Mouse (Mus musculus) cerebellum, adult 11 months (tissue): Measurements from ENCODE around the gene Tpra1.

Source experiments
- DNase-seq: peaks from one replicate; pipeline ENCODE4 v3.0.0; 2022

Tpra1 gene

DNA sequence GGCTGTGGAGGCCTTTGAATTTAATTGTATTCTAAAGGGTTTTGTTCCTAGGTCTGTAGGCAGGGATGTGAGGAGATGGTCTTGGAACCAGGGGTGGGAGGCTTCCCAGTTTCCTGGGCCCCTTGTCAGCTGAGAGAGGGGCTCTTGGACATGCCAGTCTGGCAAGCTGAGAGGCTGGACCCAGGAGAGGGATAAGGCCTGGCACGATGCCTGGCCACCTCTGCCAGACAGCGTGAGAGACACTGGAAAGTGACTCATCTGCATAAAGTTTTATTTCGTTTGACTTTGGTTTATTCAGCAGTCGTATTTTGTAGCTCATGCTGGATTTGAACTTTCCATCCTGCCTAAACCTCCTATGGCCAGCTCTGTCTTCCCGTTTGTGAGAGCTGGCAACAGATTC, 26.5 kb downstream of the Tpra1 start:
- no peak for DNase-seq

DNA sequence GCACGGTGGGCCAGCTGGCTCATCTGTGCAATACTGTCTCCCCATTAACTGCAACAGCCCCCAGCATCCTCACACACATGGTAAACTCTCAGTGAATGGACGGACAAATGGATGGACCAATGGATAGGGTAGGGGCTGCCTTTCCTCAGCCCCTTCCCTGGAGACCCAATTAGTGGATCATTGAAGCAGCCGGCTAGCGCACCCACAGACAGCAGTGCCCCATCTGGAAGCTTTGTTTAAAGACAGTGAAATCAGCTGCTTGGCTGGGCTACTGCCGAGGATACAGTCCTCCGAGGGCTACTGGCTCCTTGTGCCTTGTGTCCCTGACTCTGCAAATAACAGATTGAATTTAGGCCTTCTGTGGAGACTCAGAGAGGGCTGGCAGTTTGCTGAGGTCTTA, 27.4 kb downstream of the Tpra1 start:
- no peak for DNase-seq

DNA sequence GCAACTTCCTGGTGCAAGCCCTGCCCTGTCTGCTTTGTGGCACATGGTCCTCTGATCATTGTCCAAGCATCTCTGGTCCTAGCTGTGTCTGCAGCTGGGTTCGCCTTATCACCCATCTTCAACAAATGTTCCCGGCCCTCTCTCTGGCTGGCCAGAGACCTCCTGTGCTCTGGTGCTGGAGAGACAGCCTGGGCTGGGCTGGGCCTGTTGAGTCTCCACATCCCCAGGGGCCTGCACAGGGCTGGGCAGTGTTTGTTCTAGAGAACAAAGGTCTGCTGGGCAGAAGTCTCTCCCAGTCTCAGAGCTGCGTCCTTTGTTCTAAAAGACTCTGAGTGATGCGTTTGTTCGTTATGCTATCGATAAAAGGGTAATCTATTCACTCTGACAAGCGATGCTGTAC, 28.0 kb downstream of the Tpra1 start:
- no peak for DNase-seq

DNA sequence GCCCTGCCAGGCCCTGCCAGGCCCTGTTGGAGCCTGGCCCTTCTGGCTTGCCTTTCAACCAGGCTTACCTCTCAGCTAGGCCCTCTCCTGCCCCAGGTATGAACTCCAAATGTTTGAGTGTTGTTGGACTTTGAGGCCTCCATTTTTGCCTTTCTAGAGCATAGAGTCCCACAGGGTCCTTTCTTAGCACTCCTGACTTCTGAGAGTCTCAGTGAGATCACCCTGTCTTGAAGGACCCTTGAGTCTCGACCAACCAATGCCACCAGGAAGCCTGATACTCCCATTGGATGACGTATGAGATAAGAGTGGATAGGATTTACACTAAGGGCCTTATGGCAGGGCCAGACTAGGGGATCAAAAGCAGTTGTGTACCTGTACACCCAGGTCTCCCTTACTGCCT, 29.4 kb downstream of the Tpra1 start:
- no peak for DNase-seq

DNA sequence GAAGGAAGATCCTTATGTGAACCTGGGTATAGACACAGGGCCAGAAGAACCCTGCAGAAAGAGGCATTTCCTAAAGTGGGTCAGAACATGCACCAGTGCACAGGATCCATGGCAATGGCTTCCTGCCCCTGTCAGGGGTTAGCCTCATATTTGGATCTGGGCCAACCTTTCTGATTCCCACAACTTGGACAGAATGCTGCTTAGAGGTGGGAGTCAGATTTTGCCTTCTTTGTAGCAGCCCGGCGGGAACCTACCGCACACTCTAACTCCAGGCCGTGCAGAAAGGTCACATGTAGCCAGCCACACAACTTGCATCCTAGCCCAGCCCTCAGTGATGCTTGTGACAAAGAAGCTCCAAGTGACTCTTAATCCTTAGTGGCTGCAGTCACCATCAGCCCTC, 32.1 kb downstream of the Tpra1 start:
- DNase-seq, result no peak

DNA sequence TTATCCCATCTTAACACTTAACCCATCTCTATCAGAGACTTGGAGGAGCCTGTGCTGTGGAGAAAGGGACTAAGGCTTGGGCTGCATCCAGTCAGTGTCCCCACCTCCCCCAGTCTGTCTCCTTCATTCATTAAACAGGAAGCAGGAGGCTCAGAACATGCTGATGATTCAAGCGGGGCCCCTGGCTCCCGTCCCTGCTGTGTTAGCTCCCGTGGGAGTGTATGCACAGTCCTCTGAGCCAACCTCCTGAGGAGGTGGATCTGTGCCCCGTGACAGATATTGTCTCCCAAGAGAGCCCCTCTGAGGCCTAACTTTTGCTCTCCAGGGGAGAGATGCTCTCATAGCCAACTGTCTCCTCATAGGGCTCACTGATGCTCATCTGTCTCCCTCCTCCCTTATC, 32.8 kb downstream of the Tpra1 start:
- no peak for DNase-seq

DNA sequence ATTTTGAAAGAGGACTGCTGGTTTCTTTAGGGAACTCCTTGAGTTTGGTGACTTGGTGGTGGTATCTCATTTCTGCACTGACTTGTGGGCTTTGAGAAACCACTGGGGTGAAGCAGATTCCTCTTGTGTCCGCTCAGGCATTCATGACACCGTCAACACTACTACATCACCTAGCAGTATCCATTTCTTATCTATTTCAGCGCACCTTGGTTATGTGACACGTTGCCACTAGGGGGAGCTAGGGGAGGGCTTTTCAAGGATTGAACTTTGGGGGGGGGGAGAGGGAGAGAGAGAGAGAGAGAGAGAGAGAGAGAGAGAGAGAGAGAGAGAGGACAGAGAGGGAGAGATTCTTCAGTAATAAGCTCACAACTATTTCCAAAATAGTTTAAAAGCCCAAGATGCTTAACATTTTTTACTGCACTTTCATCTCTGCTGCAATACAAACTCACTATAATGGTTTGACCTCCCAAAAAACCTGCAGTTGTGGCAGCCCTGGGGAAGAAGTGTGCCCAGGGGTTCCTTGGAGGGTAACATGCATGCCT, 33.8 kb downstream of the Tpra1 start:
- DNase-seq, result peak; percentile 51

DNA sequence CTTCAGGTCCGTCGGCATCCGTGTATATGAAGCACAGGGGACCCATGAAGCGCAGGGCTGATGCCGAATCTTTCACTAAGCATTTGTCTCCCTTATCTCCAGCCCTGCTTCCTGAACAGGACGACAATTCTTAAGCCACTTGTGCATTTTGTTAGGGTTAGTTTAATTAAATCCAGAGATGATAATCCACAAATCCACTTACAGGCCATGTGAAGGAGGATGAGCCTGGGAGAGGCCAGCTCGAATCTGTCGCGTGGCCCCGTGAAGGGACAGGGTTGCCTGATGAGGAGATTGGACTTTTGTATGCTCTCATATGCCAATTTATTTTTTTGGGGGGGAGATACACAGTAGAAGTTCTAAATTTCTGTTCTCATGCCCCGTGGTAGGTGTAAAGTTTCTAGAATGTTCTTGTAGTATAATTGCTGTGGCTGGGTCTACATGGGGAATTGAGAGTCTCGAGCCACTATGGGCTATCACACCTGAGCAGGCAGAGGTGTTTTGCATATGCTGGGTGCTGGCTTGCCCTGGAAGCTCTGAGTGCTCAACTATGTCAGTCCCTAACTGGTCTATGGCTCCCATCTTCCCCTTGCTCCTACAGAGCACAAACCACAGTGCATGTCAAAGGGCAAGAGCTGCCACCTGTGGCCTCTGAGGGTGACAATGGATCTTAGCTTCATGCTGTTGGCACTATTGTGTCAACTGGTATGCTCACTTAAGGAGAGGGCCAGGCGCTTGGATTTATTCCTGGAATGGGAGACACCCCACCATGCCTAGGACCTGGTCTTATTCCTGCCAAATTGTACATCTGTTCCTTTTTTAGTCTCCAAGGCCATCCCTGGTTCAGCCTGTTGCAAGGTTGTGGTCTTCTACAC, 34.5 kb downstream of the Tpra1 start:
- no peak for DNase-seq

DNA sequence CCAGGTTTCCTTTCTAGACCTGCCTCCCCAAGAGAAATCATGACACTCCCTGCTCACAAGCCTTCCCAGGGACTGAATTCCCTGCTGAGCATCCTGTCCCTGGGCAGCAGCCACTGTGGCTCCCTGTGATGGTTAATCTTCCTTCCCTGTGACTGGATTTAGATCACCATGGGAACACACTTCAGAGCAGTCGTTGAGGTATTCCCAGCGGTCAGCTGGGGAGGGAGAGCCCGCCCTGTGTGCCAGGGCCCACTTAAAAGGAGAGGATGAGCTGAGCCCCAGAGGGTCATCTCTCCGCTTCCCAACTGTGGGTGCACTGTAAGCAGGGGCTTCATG, 35.1 kb downstream of the Tpra1 start:
- no peak for DNase-seq

DNA sequence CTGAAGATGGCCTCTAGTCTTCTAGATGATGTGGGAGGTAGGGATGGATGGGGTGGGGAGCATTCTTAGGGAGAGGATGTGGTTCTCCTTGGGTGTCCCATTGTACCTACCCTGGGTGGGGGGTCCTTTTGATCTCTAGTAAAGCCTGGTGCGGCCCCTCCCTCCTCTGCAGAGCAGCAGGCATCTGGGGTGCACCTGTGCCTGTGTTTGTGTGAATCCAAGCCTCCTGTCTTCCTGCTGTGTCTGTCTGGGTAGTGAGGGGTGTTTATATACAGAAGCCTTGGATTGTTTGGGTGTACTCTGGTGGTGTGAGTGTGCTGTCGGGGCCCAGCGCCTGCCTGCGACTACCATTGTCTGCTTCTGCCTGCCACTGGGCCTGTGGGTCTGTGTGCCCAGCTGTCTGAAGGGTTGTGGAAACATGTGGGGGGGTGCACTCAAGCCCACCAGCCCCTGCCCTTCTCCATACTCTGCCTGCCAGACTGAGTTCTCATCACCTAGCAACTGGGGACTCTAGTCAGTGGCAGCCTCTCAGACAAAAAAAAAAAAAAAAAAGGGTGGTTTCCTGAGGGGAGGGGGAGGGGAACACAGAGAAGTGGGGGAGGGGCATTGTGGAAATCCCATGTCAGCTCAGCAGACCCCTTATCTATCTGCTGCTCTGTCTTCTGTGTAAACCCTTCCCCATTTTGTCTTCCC, 36.1 kb downstream of the Tpra1 start:
- DNase-seq, result no peak

DNA sequence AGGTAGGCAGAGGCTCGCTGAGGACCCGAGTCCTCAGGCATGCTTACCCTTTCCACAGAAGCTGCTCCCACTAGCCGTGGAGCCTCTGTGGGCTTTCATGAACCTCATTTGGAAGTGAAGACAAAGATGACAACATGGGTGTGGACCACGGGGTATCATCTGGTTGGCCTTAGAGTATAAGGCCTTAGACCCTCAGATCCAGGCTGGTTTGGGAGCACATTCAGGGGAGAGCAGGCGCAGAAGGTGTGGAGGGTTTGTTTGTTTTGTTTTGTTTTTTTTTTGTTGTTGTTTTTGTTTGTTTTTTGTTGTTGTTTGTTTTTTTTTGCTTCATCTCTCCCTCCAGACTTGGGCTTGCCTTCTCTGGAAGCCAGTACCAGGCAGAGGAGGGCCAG, 36.6 kb downstream of the Tpra1 start:
- no peak for DNase-seq

DNA sequence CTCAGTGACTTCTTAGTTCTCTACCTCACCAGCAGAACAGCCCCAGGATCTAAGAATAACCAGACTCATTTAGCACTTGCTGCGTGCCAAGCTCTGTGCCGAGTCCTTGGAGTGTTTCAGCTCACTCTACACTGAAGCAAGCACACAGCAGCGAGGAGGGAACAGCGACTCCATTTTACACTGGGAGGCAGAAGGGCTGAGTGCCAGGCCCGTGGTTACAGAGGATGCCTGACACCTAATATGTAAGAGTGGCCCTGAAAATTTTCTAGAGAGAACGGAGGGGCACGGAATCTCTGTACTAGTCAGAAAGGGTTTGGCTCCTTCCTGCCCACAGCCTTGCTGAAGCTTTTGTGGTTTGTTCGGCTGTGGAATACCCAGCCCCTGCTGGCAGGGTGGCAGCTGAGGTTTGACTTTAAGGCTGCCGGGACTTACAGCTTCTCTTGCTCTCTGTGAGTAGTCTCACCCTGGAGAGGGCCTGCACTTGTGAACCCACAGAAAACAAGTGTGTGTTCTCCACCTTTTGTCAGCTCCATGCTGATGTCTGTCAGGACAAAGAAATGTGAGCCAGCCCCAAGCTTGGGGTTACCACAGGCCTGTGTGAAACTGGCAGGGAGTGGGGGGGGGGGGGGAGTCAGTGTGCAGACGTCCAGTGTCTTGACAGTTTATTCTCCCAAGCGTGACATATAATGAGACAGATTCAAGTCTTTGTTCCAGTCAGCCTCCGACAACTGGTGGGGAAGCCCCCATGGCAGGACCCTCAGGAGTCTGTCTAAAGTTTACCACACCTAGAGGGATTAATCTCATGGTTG, 37.4 kb downstream of the Tpra1 start:
- no peak for DNase-seq

DNA sequence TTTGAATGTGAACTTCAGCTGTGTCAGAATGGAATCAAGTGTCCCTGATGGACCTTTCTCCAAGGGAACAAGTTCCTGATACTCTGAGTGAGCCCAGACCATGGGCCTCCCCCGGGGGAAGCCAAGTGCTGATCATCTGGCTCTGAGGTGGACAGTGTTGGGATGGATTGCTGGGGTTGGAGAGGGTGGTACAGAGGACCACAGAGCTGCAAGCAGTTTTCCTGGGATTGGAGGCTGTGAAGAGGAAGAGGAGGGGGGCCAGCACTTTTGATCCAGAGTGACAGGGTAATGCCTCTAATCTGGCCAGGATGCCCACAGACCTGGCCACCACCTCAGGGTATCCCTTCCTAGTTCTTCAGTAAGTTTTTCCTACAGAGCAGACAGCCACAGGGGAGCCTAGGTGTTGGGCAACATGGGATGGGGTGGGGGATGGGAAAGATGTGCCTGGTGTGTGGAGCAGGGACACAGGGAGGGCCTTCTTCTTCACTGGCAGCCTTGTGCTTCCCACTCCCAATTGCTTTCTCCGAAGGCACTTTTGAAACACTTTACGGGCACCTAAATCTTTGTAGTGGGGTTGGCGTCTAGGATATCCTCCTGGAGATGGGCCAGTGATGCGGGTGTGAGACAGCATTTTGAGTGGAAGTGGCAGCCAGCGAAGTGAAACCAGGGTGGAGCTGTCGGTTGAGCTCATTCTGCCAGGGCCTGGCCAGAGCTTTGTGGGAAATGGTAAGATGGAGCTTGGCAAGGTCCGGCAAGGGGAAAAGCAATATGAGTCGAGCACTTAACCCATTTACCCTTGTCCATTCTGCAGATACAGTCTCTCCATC, 38.3 kb downstream of the Tpra1 start:
- DNase-seq, result no peak

DNA sequence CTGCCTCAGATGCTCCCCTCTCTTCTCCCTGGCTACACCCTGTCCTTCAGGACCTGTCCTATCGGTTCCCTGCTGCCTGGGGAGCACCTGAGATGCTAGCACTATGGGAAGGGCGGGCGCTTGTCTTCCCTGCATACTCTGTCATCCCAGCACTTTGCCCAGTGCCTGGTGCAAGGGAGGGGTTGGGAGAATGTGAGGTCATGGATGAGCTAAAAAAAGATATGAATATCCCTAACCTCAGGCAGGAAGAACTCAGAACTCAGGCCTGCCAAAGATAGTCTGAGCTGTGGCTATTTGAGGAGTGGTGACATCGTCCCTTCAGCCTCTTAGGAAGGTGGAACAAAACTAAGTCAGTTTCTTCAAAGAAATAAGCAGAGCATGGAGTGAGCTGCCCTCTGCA, 39.6 kb downstream of the Tpra1 start:
- DNase-seq, result no peak

DNA sequence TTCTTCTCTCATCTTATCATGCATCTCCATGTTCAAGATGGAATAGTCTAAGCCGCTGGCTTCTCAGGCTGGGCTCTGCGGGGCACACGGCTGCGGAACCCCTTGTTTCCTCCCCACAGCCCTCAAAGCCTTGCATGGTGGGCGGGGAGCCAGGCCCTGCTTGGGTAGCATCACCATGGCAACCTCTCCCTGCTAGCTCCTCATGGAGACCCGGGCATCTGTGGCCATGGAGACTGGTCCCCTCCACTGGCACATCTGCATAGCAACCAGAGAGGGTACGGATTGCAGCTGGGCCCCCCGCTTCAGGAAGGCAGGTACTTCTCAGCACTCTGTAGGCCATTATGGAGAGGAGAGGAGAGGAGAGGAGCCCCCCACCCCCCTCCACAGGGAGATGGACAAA, 40.5 kb downstream of the Tpra1 start:
- DNase-seq, result no peak

DNA sequence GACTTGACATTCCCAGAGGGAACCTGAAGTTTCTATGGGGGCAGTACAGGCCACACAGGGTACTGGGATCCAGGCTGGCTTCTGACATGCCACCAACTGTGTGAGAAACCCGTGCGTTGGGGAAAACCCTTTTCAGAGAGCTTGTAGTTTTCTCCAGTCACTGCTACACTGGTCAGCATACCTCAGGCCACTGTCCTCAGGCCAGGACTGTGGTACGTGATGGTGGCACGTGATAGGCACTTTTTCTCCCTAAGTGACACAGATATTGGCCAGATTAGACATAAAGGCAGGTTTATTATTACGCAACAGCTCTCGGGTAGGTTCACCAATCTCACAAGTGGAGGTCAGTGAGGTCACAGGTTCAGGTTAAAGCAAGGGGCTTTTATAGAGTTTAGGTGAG, 41.6 kb downstream of the Tpra1 start:
- DNase-seq, result no peak

DNA sequence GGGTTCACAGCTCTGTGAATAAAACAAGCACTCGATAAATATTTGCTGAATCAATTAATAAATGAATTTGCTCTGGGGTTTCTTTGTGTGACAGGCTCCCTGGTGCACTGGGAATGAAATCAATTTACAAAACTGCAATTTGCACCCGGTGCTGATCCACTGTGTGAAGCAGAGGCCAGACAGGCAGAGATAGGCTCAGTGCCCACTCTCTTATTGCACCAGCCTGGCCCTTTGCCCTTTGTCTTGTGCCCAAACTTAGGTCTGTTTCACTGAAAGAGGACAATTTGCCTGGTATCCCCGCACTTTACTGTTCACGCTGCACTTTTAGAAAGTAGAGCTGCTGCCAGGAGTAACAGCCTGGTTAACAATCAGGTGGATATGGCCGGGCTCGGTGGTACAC, 44.4 kb downstream of the Tpra1 start:
- no peak for DNase-seq

DNA sequence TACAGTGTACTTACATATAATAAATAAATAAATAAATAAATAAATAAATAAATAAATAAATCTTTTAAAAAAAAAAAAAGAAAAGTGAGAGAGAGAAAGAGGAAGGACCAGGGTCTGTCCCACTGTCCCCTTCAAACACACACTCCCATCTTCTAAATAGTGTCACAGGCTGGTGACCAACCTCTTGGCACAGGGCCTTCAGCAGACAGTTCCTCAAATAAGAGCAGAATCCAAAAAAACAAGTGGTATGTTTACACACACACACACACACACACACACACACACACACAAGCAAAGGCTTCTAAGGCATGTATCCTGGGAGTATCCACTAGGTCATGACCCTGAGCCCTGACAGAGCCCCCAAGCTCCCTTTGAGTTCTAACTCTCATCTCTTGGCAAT, 45.7 kb downstream of the Tpra1 start:
- DNase-seq, result no peak

DNA sequence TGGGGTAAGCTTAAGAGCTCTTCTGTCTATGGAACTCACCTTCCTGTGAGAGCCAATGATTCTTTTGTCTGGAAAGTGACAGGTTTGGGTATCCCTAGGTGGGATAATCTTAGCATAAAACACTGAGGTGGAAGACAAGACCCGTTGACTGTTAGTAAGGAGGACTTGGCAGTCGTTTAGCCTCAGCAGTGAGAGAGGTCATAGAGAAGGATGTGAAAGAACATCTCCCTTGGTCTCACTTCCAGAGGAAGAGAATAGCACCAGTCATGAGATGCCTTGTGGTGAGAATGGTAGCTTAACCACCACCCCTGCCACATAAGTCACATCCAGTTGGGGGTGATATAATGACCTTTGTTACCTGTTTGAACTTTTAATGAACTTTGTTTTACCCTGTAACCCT, 54.7 kb downstream of the Tpra1 start:
- no peak for DNase-seq

DNA sequence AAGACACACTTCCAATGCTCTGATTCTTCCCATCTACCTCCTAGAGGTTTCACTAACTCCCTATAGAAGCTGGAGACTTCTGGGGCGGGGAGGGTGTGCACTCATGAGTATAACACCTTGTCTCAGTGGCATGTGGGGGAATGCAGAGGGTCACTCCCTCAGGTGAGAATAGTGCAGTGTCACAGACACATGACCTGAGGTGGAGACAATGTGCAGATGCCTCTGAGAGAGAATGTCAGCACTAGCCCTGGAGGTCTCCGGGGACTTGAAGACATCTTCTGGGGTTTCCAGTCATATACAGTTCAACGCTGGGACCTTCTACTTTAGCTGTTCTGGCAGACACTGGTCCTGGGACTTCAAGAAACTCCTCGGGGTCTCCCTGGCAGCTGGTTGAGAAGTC, 55.3 kb downstream of the Tpra1 start:
- DNase-seq, result no peak

DNA sequence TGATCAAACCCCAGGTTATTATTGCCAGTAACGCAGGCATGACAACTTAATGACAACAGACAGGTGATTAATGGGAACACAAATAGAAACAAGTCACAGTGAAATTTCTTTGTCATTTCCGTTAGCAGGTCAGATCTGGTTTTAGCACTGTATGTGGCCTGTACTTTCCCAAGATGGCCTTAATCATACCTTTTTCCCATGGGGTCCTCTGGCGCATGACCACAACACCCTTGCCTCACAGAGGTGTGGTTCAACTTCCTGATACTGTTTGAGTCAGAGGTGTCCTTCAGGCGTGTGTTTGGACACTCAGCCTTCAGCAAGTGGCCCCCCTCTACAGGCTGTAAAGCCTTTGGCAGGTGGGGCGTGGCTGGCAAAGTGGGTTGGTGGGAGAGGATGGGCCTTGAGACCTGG, 55.8 kb downstream of the Tpra1 start:
- no peak for DNase-seq

DNA sequence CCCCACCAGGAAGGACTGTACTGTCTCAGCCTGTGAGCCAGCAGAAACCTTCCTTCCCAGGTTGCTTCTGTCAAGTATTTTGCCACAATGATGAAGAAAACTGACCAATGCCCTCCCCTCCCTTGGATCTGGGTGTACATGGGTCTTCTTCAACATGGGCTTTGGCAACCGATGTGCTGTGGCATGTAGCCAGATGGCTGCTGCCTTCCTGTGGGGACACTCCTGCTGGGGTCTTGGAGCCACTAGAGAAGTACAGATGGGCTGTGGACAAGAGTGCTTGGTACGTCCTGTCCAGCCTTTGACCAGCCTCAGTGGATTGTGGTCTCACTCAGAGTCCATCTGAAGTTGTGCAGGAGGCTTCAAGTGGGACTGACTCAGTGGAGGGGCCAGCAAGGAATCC, 56.3 kb downstream of the Tpra1 start:
- no peak for DNase-seq

DNA sequence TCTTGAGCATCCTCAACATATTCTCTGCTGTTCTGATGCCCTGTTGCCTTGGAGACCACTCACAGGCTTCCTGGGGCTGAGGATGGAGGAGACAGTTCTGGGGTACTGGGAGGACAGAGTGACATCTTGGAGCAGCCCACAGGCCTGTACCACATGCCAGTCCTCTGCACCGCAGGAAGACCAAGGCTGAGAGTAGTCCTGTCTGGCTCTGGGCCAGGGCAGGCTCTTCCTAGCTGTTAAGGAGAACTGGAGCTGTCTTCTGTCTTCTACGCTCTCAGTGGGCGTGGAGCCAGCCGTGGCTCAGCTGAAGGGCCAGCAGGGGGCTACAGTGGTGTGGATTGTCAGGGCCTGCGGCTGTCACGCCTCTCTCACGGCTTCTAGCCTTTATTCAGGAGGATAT, 57.8 kb downstream of the Tpra1 start:
- DNase-seq, result peak; percentile 41
